Mouse (Mus musculus) small intestine, adult 2 months (tissue): ENCODE data around the gene Plin2. TPM values are rescaled to one million over a fixed set of nuclear protein-coding genes. Genes with fewer than 3 reads are reported as not detected.
"Not testable (repeated sequence)": the region's sequence is repeated elsewhere in the genome, so short reads cannot be mapped to it uniquely, and the experiment has no call there.

ENCODE experiments used
- H3K27ac ChIP-seq: fragments of 200-500 bp; 2 replicates; pipeline ENCODE4 v1.5.1; 2012; ENCODE audit warnings: low read depth, low read length, control low read depth, inconsistent platforms; ENCODE audit not compliant: insufficient read depth
- H3K27me3 ChIP-seq: fragments of 200-500 bp; 2 replicates; pipeline ENCODE4 v1.6.1; 2012; ENCODE audit warnings: mild to moderate bottlenecking, moderate library complexity, low read length, inconsistent platforms; ENCODE audit not compliant: control insufficient read depth, insufficient read depth
- H3K36me3 ChIP-seq: fragments of 200-500 bp; 2 replicates; pipeline ENCODE4 v1.6.1; 2012; ENCODE audit warnings: mild to moderate bottlenecking, low read length, control low read depth, inconsistent platforms; ENCODE audit not compliant: control insufficient read depth, insufficient read depth
- H3K4me1 ChIP-seq: fragments of 200-500 bp; 2 replicates; pipeline ENCODE4 v1.6.1; 2012; ENCODE audit warnings: low read length, inconsistent platforms, mixed read lengths; ENCODE audit not compliant: control insufficient read depth, insufficient read depth, insufficient read length
- H3K4me3 ChIP-seq: fragments of 200-500 bp; 2 replicates; pipeline ENCODE4 v1.5.1; 2012; ENCODE audit warnings: low read depth, mild to moderate bottlenecking, control low read depth, inconsistent platforms, low read length, moderate library complexity
- CTCF ChIP-seq: fragments of 200-500 bp; IDR thresholded peaks from 2 replicates; pipeline ENCODE4 v1.5.1; 2012; ENCODE audit warnings: low read depth, mild to moderate bottlenecking, control low read depth, inconsistent platforms, low read length, moderate library complexity, mixed read lengths; ENCODE audit not compliant: insufficient replicate concordance, insufficient read length; ENCODE audit errors: extremely low read depth
- POLR2A ChIP-seq: fragments of 200-500 bp; IDR thresholded peaks from 2 replicates; pipeline ENCODE4 v1.6.1; 2012; ENCODE audit warnings: low read depth, mild to moderate bottlenecking, control low read depth, inconsistent platforms, low read length, moderate library complexity
- WGBS: fragments of 180-500 bp; shearing (Covaris S2); methylation state at CpG from one replicate; pipeline ENCODE4 v1.1.7; 2018; 5-methylcytosine and 5-hydroxymethylcytosine counted together
- polyA plus RNA-seq: library from polyadenylated mRNA; depleted of rRNA; stranded (reverse); fragments of >200 nt; gene quantifications from 2 replicates; pipeline ENCODE4 v1.2.3, GENCODE M21; 2012

The Plin2 gene
- polyA plus RNA-seq, 1 experiment, result 119 TPM

- Histone ChIP-seq H3K27ac (peak overlapping the region; percentile 75), H3K27me3 (no peaks in the 10 kb centered on the region), H3K36me3 (peaks cover 10% of the 10 kb centered on the region), H3K4me1 (peaks cover 24% of the 10 kb centered on the region; the same call in 1 of the 2 replicates), H3K4me3 (no peak overlapping the region)
- 29% methylated on average over 8 of the region's 8 CpGs for WGBS
- TF ChIP-seq CTCF (no peak), POLR2A (no peak)
Observed at GRCm38 (mm10) chr4:86670582-86671306, 884 bp upstream of the Plin2 start.

- H3K36me3 ChIP-seq, result peaks cover 19% of the 10 kb centered on the region
- H3K4me3 ChIP-seq, result peak overlapping the region; percentile 95
- under 1% methylated on average over 6 of the region's 6 CpGs for WGBS
- H3K4me1 ChIP-seq, result peaks cover 28% of the 10 kb centered on the region; the same call in 1 of the 2 replicates
- H3K27me3 ChIP-seq, result not testable (repeated sequence)
- peak overlapping the region; percentile 75 for H3K27ac ChIP-seq
Observed at GRCm38 (mm10) chr4:86669241-86669753, 563 bp downstream of the Plin2 start.

DNA sequence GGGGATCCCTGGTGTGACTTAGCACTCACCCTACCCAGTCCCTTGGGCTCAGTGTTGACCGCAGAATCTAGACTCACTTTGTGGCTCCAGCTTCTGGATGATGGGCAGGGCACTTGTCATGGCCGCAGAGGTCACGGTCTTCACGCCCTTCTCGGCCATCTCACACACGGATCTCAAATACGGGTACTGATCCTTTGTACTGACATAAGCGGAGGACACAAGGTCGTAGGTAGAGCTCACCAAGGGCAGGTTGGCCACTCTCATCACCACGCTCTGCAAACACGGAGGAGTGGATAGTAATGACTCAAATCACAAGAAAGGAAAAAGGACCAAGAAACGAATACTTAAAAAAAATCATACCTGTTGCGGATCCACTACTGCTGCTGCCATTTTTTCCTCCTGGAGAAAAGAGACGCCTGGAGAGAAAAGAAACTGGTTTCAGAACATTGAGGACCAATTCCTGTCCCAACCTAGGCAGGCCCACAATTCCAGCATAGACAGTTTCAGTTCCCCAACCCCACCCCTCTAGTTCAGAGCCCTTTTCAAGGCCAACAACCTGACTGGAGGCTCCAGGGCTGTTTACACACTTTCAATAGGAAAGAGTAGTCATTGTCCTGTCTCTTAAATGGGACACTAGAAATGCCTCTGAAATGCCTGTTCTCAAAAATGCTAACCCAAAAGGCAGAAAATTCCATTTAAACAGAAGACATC lies 1.4 kb downstream of the Plin2 start:
- no peak for TF ChIP-seq CTCF
- no peak for TF ChIP-seq POLR2A
- H3K36me3 ChIP-seq, result peaks cover 27% of the 10 kb centered on the region
- H3K4me3 ChIP-seq, result no peak overlapping the region
- H3K4me1 ChIP-seq, result peaks cover 28% of the 10 kb centered on the region; the same call in 1 of the 2 replicates
- WGBS, result 93% methylated on average over 14 of the region's 14 CpGs
- no peaks in the 10 kb centered on the region for H3K27me3 ChIP-seq
- peak overlapping the region; percentile 75; the same call in 1 of the 2 replicates for H3K27ac ChIP-seq

DNA sequence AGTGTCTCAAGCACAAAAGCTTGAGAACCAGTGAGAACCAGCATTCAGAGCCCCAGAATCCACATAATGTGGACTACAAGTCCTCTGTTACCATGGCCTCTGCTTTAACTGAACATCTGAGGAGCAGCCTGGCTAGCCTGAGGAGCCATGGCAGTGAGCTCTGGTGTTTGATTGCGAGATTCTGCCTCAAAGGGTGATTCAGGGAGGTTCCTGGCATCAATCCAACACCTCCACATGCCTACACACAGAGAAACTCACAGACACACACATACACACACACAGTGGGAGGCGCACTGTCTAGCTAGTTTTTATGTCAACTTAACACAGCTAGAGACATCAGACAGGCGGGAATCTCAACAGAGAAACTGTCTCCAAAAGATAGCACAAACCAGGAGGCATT lies 4.3 kb downstream of the Plin2 start:
- TF ChIP-seq POLR2A, result no peak
- no peak for TF ChIP-seq CTCF
- Histone ChIP-seq H3K4me3 (no peak overlapping the region), H3K27ac (no peak overlapping the region), H3K27me3 (no peaks in the 10 kb centered on the region), H3K4me1 (peaks cover 16% of the 10 kb centered on the region; the same call in 1 of the 2 replicates), H3K36me3 (peaks cover 39% of the 10 kb centered on the region)
- whole genome bisulfite sequencing, result 62% methylated on average over 3 of the region's 3 CpGs

- no peak overlapping the region for H3K27ac ChIP-seq
- no peak for TF ChIP-seq POLR2A
- no peak for TF ChIP-seq CTCF
- WGBS, result 78% methylated on average over 4 of the region's 4 CpGs
- no peak overlapping the region for H3K4me3 ChIP-seq
- peaks cover 54% of the 10 kb centered on the region for H3K36me3 ChIP-seq
- no peaks in the 10 kb centered on the region for H3K27me3 ChIP-seq
- peaks cover 13% of the 10 kb centered on the region; the same call in 1 of the 2 replicates for H3K4me1 ChIP-seq
Observed at GRCm38 (mm10) chr4:86663919-86664318, 5.9 kb downstream of the Plin2 start.

DNA sequence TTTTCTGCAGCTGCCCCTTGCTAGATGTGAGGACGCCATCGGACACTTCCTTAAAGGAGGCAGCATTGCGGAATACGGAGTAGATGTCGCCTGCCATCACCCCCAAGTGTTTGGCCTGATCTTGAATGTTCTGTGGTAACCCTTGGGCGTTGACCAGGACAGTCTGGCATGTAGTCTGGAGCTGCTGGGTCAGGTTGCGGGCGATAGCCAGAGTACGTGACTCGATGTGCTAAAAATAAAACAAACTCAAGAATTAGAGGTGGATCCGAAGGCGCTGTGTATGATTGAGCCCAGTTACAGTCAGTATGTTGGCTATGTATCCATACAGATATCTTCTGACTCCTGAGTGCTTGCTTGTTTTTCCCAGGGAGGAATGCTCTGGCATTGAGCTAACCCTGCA lies 12.7 kb downstream of the Plin2 start:
- peaks cover 11% of the 10 kb centered on the region; the same call in 1 of the 2 replicates for H3K4me1 ChIP-seq
- H3K4me3 ChIP-seq, result no peak overlapping the region
- H3K27ac ChIP-seq, result peak overlapping the region; percentile 68
- TF ChIP-seq CTCF, result no peak
- WGBS, result 93% methylated on average over 12 of the region's 12 CpGs
- H3K27me3 ChIP-seq, result no peaks in the 10 kb centered on the region
- H3K36me3 ChIP-seq, result peaks cover 58% of the 10 kb centered on the region

GRCm38 (mm10) chr4:86656410-86656809 lies 13.4 kb downstream of the Plin2 start:
- H3K27ac ChIP-seq, result peak overlapping the region; percentile 76
- 32% methylated on average over 8 of the region's 8 CpGs for WGBS
- H3K4me1 ChIP-seq, result peaks cover 11% of the 10 kb centered on the region; the same call in 1 of the 2 replicates
- H3K27me3 ChIP-seq, H3K4me3 ChIP-seq: not testable (repeated sequence)
- H3K36me3 ChIP-seq, result peaks cover 52% of the 10 kb centered on the region
